Mouse (Mus musculus) layer of hippocampus, postnatal 25 days (tissue): ENCODE results near the gene Dbp. TPM values are rescaled to one million over a fixed set of nuclear protein-coding genes. Genes with fewer than 3 reads are reported as not detected.
A peak's percentile ranks its signal among the peaks of the same experiment; 100 is the strongest.

Experiments used
- DNase-seq, 2 experiments: peaks; one replicate each; pipeline ENCODE4 v3.0.0; 2022; ENCODE audit warnings: mixed read lengths in 2 of 2, low spot score in 1 of 2; ENCODE audit errors: extremely low spot score in 1 of 2
- total RNA-seq, 2 experiments: library from RNA; stranded (reverse); gene quantifications; 2 replicates each; pipeline ENCODE4 v1.2.3; 2021

The Dbp gene
- total RNA-seq, 2 experiments from 2014 or later = 65.3 to 80.4 TPM

DNA sequence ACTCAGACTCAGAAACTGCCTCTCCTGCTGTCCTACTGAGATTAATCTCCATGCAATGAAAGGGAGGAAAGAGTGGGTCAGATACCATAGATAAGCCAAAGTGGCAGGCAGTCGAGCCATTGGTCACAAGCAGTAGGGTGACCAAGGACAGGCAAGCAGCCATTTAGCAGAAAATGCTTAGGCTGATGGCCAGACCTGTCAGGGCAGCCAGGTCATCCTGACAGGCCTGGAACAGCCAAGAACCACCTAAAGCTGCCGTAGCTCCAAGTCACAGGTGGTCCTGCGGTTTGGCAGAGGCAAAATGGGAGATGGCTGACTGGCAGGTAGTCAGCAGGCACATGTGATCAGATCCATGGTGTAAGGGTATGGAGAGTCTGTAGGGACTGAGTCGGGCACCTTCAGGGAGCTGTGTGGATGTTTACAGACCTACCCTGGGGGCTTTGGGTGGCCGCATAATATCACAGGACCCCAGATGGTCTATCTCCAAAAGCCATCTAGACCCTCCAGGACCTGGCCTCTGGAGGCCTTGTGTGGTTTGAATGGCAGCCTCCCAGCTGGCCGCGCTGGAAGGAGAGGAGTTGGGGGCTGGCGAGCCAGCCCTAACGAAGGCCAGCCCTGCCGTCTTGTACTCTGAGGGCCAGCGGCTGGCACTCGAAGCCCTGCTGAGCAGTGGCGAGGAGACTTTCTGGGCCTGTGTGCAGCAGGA, 16.9 kb downstream of the Dbp start:
- no peak for DNase-seq

- no peak for DNase-seq
These were observed 17.4 kb downstream of the Dbp start for GRCm38 (mm10) chr7:45722348-45722713.

GRCm38 (mm10) chr7:45723301-45723700, 18.4 kb downstream of the Dbp start:
- no peak for DNase-seq

DNA sequence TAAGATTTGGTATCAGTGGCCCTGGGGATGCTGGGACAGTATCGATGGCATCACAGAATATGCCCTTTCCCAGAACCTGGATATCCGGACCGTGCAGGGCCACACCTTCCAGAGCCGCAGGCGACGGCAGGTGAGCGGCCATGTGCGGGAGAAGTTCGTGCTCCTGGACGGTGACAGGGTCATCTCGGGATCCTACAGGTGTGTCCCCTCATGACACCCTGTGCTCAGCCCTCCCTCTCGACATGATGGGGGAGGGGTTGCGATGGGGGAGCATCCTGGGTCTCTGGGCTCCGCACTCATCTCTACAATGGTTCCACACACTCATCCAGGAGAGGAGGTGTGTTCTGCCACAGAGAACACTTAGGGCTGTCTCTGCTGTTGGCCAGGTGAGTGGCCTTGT, 18.9 kb downstream of the Dbp start:
- no peak for DNase-seq

- DNase-seq = no peak
These were observed 20.3 kb downstream of the Dbp start for GRCm38 (mm10) chr7:45725151-45725550.

GRCm38 (mm10) chr7:45725713-45726112, 20.8 kb downstream of the Dbp start, which contains the start of gene Spaca4:
Gene Spaca4, minus strand, starts transcription at chr7:45725813.
- no peak for DNase-seq

GRCm38 (mm10) chr7:45726419-45726818, 21.5 kb downstream of the Dbp start:
- no peak for DNase-seq

DNA sequence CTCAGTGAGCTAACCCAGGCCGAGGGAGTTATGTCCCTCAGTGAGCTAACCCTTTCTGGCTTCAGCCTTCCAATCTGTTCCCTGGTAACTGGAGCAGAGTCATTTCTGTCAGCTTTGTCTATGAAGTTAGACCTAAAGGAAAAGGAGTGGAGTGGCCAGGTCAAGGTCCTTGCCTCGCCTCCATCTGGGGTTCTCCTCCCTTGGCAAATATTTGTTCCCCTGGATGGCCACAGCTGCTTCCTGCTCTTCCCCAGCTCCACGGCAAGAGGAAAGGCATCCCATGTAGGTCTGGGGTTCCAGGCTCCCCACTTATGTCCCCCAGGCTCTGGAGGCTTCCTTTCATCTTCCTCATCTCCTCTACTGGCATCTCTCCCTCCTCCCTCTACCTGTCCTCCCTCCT, 22.7 kb downstream of the Dbp start:
- DNase-seq = no peak

GRCm38 (mm10) chr7:45730727-45731431, 26.0 kb downstream of the Dbp start:
- no peak for DNase-seq

GRCm38 (mm10) chr7:45733477-45733876, 28.6 kb downstream of the Dbp start:
- no peak for DNase-seq

GRCm38 (mm10) chr7:45739162-45739763, 34.4 kb downstream of the Dbp start:
- peak; percentile 76 to 96 for DNase-seq

DNA sequence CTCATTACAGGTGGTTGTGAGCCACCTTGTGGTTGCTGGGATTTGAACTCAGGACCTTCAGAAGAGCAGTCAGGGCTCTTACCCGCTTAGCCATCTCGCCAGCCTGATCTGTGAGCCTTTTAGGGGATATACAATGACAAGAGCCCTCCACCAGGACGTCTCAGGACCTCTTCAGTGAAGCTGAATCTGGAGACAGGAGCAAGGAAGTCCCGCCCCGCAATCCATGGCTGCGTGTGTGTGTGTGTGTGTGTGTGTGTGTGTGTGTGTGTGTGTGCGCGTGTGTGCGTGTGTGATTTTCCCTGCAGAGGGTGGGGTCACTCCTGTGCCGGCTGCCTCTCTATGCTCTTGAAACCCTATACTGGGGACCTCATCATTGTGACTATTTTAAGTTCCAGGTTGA, 34.9 kb downstream of the Dbp start:
- DNase-seq = no peak

DNA sequence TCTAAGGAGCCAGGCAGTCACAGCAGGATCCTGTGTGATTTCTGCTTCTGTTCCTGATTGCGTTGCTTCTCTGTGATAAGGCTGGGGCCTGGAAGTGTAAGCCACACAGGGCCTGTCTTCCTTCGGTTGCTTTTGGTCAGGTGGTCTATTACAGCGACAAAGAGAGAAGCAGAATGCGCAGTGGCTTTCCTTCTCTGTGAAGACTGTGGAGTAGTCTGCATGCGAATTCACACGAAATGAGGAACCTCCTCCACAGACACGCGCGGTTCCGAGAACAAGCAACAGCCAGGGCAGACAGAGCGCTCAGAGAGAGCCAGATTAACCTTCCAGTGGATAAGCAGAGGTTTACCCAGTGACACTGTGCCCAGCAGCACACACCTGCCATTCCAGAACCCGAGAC, 36.4 kb downstream of the Dbp start:
- DNase-seq = no peak

DNA sequence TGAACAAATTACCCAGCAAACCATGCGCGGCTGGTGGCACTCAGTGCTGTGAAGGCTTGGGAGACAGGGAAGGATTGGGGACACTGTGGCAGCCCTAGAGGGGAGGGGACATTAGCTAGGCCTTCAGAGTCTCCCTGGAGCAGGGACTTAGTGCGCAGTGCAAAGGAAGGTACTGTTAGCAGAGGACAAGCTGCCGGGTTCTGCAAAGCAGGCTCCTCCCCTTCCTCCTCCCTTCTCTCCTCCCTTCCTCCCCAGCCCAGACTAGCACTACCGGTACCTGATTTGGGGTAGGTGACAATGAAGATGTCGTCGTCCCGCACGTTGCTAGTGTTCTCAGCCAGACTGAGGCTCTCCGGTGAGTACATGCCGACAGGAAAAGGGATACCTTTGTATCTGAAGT, 36.9 kb downstream of the Dbp start:
- no peak for DNase-seq

GRCm38 (mm10) chr7:45742338-45742737, 37.5 kb downstream of the Dbp start:
- DNase-seq = peak; percentile 51 to 66

GRCm38 (mm10) chr7:45744387-45744786, 39.5 kb downstream of the Dbp start:
- DNase-seq = peak; percentile 49 to 62

GRCm38 (mm10) chr7:45746518-45746917, 41.6 kb downstream of the Dbp start:
- no peak for DNase-seq

GRCm38 (mm10) chr7:45747450-45747849, 42.6 kb downstream of the Dbp start:
- DNase-seq = no peak

DNA sequence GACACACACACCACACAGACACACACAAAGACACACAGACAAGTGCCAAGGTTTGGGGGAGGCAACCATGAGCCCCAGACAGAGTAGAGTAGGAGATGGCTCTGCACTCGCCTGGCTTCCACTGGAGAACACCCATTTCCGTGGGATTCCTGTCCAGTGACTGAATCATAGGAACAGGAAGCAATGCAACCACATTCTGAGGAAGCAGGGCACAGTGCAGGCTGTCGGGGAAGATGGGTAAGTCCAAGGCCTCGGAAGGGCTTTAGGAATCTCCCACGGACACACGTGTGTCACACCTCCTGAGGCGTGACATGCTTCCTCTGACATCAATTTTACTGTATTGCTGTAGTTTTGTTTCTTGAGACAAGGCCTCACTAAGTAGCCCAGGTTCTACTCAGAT, 43.2 kb downstream of the Dbp start:
- DNase-seq = no peak

DNA sequence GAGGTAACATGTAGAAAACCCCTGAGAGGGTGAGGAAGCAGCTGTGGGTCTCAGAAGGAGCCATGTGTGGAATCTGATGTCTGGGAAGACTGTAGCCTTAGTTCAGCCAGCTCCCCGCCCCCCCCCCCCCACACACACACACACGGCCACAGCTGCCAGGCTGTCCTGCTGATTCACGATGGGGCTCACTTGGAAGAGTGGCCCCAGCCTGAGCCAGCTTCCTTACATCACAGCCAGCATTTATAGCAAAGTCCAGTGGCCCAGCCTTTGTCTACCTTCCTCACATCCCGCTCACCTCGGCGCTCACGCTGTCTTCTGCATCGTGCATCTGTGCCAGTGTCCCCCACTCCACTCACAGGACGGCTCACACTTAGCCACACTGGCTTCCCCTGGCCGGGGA, 44.5 kb downstream of the Dbp start:
- DNase-seq = no peak

DNA sequence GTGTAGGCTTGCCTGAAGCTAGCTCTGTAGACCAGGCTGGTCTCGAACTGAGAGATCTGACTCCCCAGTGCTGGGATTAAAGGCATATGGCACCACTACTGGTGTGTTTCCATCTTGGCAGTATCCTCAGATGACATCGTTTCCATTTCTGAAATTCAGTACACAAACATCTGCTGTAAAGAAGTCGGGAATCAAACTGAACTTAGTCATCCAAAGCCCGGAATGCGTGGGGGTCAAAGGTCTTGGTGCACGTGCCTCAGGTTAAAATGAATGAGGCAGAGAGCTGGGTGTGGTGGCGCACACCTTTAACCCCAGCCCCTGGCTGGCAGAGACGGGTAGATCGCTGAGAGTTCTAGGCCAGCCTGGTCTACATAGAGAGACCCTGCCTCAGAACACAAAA, 45.3 kb downstream of the Dbp start:
- DNase-seq = no peak

- no peak for DNase-seq
These were observed 50.8 kb downstream of the Dbp start for GRCm38 (mm10) chr7:45755703-45756102.
